Mouse (Mus musculus): ENCODE results near the gene Lnx1. TPM values are rescaled to one million over a fixed set of nuclear protein-coding genes. Genes with fewer than 3 reads are reported as not detected.

Lnx1 gene
- polyA plus RNA-seq, 1 experiment from 2014 or later, result 5.5 TPM

GRCm38 (mm10) chr5:74669925-74670324 is 32.8 kb downstream of the Lnx1 start:
- Histone ChIP-seq H3K27me3 (ENCODE audit: control insufficient read depth, insufficient read depth, low read depth, low read length) (no peaks in the 10 kb centered on the region), H3K27ac (ENCODE audit: low read length) (0 out of 2 replicates have a peak overlapping the region, but pooled peaks have one; percentile 10), H3K4me3 (ENCODE audit: low read length) (no peak overlapping the region), H3K4me2 (ENCODE audit: low read depth, low read length) (no peak overlapping the region), H3K4me1 (replicated peaks; ENCODE audit: control insufficient read depth, insufficient read depth, low read length) (peaks cover 4% of the 10 kb centered on the region; the same call in 1 of the 2 replicates), H3K36me3 (ENCODE audit: control insufficient read depth, insufficient read depth, low read length) (no peaks in the 10 kb centered on the region), H3K9me3 (ENCODE audit: control insufficient read depth, low read length) (no peaks in the 10 kb centered on the region), H3K9ac (ENCODE audit: low read length) (no peak overlapping the region)
- 40% methylated on average over 6 of the region's 6 CpGs for WGBS
- ATAC-seq (ENCODE audit: low read depth), result 0 out of 2 replicates have a peak, but pooled peaks have one; percentile 36

- Histone ChIP-seq H3K4me3 (ENCODE audit: low read length) (no peak overlapping the region), H3K9me3 (ENCODE audit: control insufficient read depth, low read length) (no peaks in the 10 kb centered on the region), H3K4me2 (ENCODE audit: low read depth, low read length) (no peak overlapping the region), H3K36me3 (ENCODE audit: control insufficient read depth, insufficient read depth, low read length) (no peaks in the 10 kb centered on the region), H3K4me1 (replicated peaks; ENCODE audit: control insufficient read depth, insufficient read depth, low read length) (peaks cover 4% of the 10 kb centered on the region; the same call in 1 of the 2 replicates), H3K9ac (ENCODE audit: low read length) (no peak overlapping the region), H3K27ac (ENCODE audit: low read length) (no peak overlapping the region), H3K27me3 (ENCODE audit: control insufficient read depth, insufficient read depth, low read depth, low read length) (no peaks in the 10 kb centered on the region)
- WGBS, result 44% methylated on average over 6 of the region's 6 CpGs
- ATAC-seq (ENCODE audit: low read depth), result peak; percentile 26
Observed at GRCm38 (mm10) chr5:74668956-74669355, 33.8 kb downstream of the Lnx1 start.

- Histone ChIP-seq H3K9ac (ENCODE audit: low read length) (no peak overlapping the region), H3K27me3 (ENCODE audit: control insufficient read depth, insufficient read depth, low read depth, low read length) (no peaks in the 10 kb centered on the region), H3K9me3 (ENCODE audit: control insufficient read depth, low read length) (no peaks in the 10 kb centered on the region), H3K4me3 (ENCODE audit: low read length) (no peak overlapping the region), H3K4me1 (replicated peaks; ENCODE audit: control insufficient read depth, insufficient read depth, low read length) (peaks cover 7% of the 10 kb centered on the region), H3K36me3 (ENCODE audit: control insufficient read depth, insufficient read depth, low read length) (no peaks in the 10 kb centered on the region), H3K27ac (ENCODE audit: low read length) (no peak overlapping the region), H3K4me2 (ENCODE audit: low read depth, low read length) (no peak overlapping the region)
- no peak for ATAC-seq (ENCODE audit: low read depth)
- 53% methylated on average over 1 of the region's 1 CpGs for WGBS
Observed at GRCm38 (mm10) chr5:74662618-74663017, 40.1 kb downstream of the Lnx1 start.

DNA sequence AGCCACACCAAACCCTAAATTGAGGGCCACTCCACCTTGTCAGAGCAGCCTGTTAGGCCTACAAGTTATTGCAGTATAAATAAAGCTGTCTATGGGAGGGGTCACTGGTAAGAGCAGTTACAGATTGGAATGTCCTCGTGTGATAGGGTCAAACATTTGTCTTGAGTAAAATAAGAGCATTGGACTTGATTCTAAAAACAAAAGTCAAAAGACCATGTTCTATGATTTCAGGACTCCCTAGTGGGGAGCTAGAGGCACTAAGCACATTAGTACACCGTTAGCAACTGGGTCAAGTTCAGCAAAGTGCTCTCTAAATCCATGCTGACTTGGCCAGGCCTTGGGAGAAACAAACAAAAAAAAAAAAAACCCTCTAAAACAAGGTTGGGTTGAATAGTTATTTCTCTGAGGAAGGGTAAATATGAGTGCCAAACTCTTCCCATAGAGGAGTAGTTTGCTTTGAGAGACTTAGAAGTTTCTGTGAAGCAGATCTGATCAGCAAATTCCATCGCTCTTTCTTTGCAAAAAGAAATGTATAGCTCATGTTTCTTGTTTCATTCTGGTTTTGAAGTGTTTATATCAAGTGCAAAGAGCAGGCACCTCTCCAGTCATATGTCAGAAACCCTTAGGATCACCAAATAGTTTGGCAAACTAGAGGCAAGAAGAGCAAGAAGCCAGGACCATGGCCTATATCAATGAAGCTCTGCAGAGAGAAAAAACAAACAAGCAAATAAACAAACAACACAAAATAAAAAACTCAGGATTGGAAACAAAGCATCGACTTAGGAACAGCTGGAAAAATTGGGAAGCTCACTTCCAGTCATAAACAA is 40.8 kb downstream of the Lnx1 start:
- H3K27me3 ChIP-seq (ENCODE audit: control insufficient read depth, insufficient read depth, low read depth, low read length), result no peaks in the 10 kb centered on the region
- ATAC-seq (ENCODE audit: low read depth), result no peak
- no peak overlapping the region for H3K9ac ChIP-seq (ENCODE audit: low read length)
- H3K4me3 ChIP-seq (ENCODE audit: low read length), result no peak overlapping the region
- peaks cover 7% of the 10 kb centered on the region for H3K4me1 ChIP-seq (replicated peaks; ENCODE audit: control insufficient read depth, insufficient read depth, low read length)
- H3K4me2 ChIP-seq (ENCODE audit: low read depth, low read length), result no peak overlapping the region
- no peaks in the 10 kb centered on the region for H3K9me3 ChIP-seq (ENCODE audit: control insufficient read depth, low read length)
- no peaks in the 10 kb centered on the region for H3K36me3 ChIP-seq (ENCODE audit: control insufficient read depth, insufficient read depth, low read length)
- 0 out of 2 replicates have a peak overlapping the region, but pooled peaks have one; percentile 13 for H3K27ac ChIP-seq (ENCODE audit: low read length)
- WGBS, result 45% methylated on average over 4 of the region's 4 CpGs

- 57% methylated on average over 4 of the region's 4 CpGs for WGBS
- H3K36me3 ChIP-seq (ENCODE audit: control insufficient read depth, insufficient read depth, low read length), result no peaks in the 10 kb centered on the region
- H3K4me3 ChIP-seq (ENCODE audit: low read length), result no peak overlapping the region
- ATAC-seq (ENCODE audit: low read depth), result no peak
- H3K9ac ChIP-seq (ENCODE audit: low read length), result no peak overlapping the region
- H3K27ac ChIP-seq (ENCODE audit: low read length), result no peak overlapping the region
- H3K27me3 ChIP-seq (ENCODE audit: control insufficient read depth, insufficient read depth, low read depth, low read length), result no peaks in the 10 kb centered on the region
- H3K9me3 ChIP-seq (ENCODE audit: control insufficient read depth, low read length), result no peaks in the 10 kb centered on the region
- no peak overlapping the region for H3K4me2 ChIP-seq (ENCODE audit: low read depth, low read length)
- H3K4me1 ChIP-seq (replicated peaks; ENCODE audit: control insufficient read depth, insufficient read depth, low read length), result peaks cover 3% of the 10 kb centered on the region; the same call in 1 of the 2 replicates
Observed at GRCm38 (mm10) chr5:74659856-74660255, 42.9 kb downstream of the Lnx1 start.

GRCm38 (mm10) chr5:74659281-74659680 is 43.4 kb downstream of the Lnx1 start:
- Histone ChIP-seq H3K9me3 (ENCODE audit: control insufficient read depth, low read length) (no peaks in the 10 kb centered on the region), H3K4me1 (replicated peaks; ENCODE audit: control insufficient read depth, insufficient read depth, low read length) (peaks cover 3% of the 10 kb centered on the region; the same call in 1 of the 2 replicates), H3K9ac (ENCODE audit: low read length) (no peak overlapping the region), H3K27ac (ENCODE audit: low read length) (no peak overlapping the region), H3K4me2 (ENCODE audit: low read depth, low read length) (no peak overlapping the region), H3K27me3 (ENCODE audit: control insufficient read depth, insufficient read depth, low read depth, low read length) (no peaks in the 10 kb centered on the region), H3K4me3 (ENCODE audit: low read length) (no peak overlapping the region), H3K36me3 (ENCODE audit: control insufficient read depth, insufficient read depth, low read length) (no peaks in the 10 kb centered on the region)
- ATAC-seq (ENCODE audit: low read depth), result no peak
- WGBS, result 83% methylated on average over 5 of the region's 5 CpGs

GRCm38 (mm10) chr5:74657930-74658329 is 44.8 kb downstream of the Lnx1 start:
- H3K27ac ChIP-seq (ENCODE audit: low read length), result no peak overlapping the region

DNA sequence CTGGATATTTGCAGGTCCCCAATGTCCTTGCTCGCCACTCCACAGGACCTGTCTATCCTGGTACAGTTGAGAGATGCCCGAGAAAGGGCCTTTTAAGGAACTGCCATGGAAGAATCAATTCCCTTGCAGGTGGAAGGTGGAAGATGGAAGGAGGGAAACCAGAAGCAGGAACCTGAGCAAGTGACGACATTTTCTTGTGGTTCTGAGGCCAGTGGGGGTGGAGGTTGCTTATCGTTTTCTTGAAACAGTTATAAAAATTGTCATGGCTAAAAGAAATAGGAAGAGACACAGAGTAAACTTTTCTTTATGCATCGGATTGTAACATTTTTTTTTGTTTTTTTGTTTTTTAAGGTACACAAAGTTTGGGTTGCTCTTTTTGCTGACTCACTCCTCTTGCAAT is 46.3 kb downstream of the Lnx1 start:
- 84% methylated on average over 5 of the region's 5 CpGs for WGBS
- Histone ChIP-seq H3K36me3 (ENCODE audit: control insufficient read depth, insufficient read depth, low read length) (no peaks in the 10 kb centered on the region), H3K4me1 (replicated peaks; ENCODE audit: control insufficient read depth, insufficient read depth, low read length) (no peaks in the 10 kb centered on the region; the same call in 1 of the 2 replicates), H3K27ac (ENCODE audit: low read length) (no peak overlapping the region), H3K9ac (ENCODE audit: low read length) (no peak overlapping the region), H3K4me2 (ENCODE audit: low read depth, low read length) (no peak overlapping the region), H3K9me3 (ENCODE audit: control insufficient read depth, low read length) (no peaks in the 10 kb centered on the region), H3K4me3 (ENCODE audit: low read length) (no peak overlapping the region), H3K27me3 (ENCODE audit: control insufficient read depth, insufficient read depth, low read depth, low read length) (no peaks in the 10 kb centered on the region)
- ATAC-seq (ENCODE audit: low read depth), result no peak

More at GRCm38 (mm10) chr5:74657930-74658329, 44.8 kb downstream of the Lnx1 start:
- no peak overlapping the region for H3K9ac ChIP-seq (ENCODE audit: low read length)
- H3K27me3 ChIP-seq (ENCODE audit: control insufficient read depth, insufficient read depth, low read depth, low read length), result no peaks in the 10 kb centered on the region
- ATAC-seq (ENCODE audit: low read depth), result no peak
- H3K9me3 ChIP-seq (ENCODE audit: control insufficient read depth, low read length), result no peaks in the 10 kb centered on the region
- H3K4me3 ChIP-seq (ENCODE audit: low read length), result no peak overlapping the region
- 86% methylated on average over 6 of the region's 6 CpGs for WGBS
- no peaks in the 10 kb centered on the region for H3K36me3 ChIP-seq (ENCODE audit: control insufficient read depth, insufficient read depth, low read length)
- H3K4me1 ChIP-seq (replicated peaks; ENCODE audit: control insufficient read depth, insufficient read depth, low read length), result peaks cover 3% of the 10 kb centered on the region; the same call in 1 of the 2 replicates
- no peak overlapping the region for H3K4me2 ChIP-seq (ENCODE audit: low read depth, low read length)

- H3K9me3 ChIP-seq (ENCODE audit: control insufficient read depth, low read length), result no peaks in the 10 kb centered on the region
- H3K4me2 ChIP-seq (ENCODE audit: low read depth, low read length), result no peak overlapping the region
- H3K27me3 ChIP-seq (ENCODE audit: control insufficient read depth, insufficient read depth, low read depth, low read length), result no peaks in the 10 kb centered on the region
- H3K4me1 ChIP-seq (replicated peaks; ENCODE audit: control insufficient read depth, insufficient read depth, low read length), result no peaks in the 10 kb centered on the region
- peak overlapping the region; percentile 56; the same call in 1 of the 2 replicates for H3K27ac ChIP-seq (ENCODE audit: low read length)
- H3K9ac ChIP-seq (ENCODE audit: low read length), result no peak overlapping the region
- H3K36me3 ChIP-seq (ENCODE audit: control insufficient read depth, insufficient read depth, low read length), result no peaks in the 10 kb centered on the region
- peak; percentile 77 for ATAC-seq (ENCODE audit: low read depth)
- 46% methylated on average over 6 of the region's 6 CpGs for WGBS
- no peak overlapping the region for H3K4me3 ChIP-seq (ENCODE audit: low read length)
Observed at GRCm38 (mm10) chr5:74654527-74654926, 48.2 kb downstream of the Lnx1 start.
